Mouse (Mus musculus): ENCODE measurements around the gene Plxnd1. TPM values are rescaled to one million over a fixed set of nuclear protein-coding genes. Genes with fewer than 3 reads are reported as not detected.

The Plxnd1 gene
- polyA plus RNA-seq, 1 experiment from 2014 or later, result 6.5 TPM

DNA sequence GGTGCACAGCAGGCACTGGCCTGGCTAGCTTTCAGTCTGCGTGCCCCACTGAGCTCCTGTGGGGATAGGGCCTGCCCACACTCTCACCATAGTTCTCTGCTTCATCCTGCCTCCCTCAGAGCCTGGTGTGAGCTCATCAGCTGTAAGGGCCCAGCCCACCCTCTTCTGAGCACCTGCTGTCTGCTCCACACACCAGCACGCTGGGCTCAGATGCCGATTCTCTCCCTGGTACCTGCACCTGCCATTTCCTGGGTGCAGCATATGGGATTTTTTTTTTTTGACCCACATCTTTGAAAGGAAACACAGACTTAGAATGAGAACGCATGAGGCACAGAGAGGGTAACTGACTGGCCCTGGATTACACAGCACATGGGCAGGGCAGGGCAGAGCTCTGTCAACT lies 5.2 kb downstream of the Plxnd1 start:
- ATAC-seq, result no peak
- peaks cover 57% of the 10 kb centered on the region for H3K4me1 ChIP-seq (replicated peaks)
- WGBS, result 60% methylated on average over 4 of the region's 4 CpGs

DNA sequence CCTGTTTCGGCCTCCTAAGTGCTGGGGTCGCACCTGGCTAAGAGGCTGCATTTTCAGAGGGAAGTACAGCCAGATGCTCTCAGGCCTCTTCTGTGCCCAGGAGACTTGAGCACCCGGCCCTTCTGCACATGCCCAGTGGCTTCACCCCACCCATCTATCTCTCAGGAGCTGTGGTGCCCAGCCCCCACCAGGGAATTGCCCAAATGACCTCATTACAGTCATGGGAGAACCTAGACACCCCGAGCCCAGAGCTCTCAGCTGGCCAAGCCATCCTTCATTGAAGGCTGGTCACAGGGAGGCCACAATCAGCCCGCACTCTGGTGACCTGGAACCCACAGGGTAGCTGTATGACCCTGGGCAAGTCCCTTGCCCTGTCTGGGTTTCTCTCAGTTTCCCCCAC lies 5.8 kb downstream of the Plxnd1 start:
- Histone ChIP-seq H3K27me3 (peaks cover 58% of the 10 kb centered on the region), H3K9me3 (no peaks in the 10 kb centered on the region), H3K36me3 (no peaks in the 10 kb centered on the region), H3K9ac (replicated peaks) (no peak overlapping the region), H3K4me3 (replicated peaks) (no peak overlapping the region), H3K4me2 (replicated peaks) (no peak overlapping the region), H3K27ac (no peak overlapping the region), H3K4me1 (replicated peaks) (peaks cover 52% of the 10 kb centered on the region)
- WGBS, result 84% methylated on average over 5 of the region's 5 CpGs
- no peak for ATAC-seq

More for the DNA sequence above, 5.2 kb downstream of the Plxnd1 start:
- no peak overlapping the region for H3K4me2 ChIP-seq (replicated peaks)
- H3K4me3 ChIP-seq (replicated peaks), result no peak overlapping the region
- H3K9ac ChIP-seq (replicated peaks), result no peak overlapping the region
- H3K27ac ChIP-seq, result no peak overlapping the region
- no peaks in the 10 kb centered on the region for H3K9me3 ChIP-seq
- no peaks in the 10 kb centered on the region for H3K36me3 ChIP-seq
- H3K27me3 ChIP-seq, result peaks cover 64% of the 10 kb centered on the region

DNA sequence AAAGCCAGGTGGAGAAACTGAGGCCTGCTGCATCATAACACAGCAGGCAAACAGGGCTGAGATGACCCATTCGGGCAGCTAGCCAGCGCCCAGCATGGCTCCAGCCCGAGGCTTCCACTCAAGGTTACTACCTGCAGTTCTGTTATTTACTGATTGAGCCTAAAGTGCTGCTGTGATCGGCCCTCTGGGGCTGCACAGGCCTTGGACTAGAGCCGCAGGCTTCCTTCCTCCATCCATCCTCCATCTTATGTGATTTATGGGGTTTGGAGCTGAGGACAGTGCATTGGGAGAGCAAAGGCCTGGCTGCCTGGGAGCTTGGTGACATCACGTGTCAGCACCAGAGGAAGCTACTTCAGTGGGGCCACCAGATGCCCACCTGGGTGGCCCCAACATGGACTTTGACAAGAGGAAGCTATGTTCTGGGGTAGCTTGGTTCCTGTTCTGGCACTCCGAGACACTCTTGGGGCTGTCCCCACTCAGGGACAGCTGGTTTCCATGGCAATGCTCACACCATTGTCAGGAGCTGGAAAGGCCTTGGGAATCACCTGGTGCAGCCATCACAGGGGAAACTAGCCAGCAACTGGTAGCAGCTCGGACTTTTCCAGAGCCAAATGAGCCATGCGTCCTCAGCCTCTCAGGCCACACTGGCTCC lies 7.6 kb downstream of the Plxnd1 start:
- Histone ChIP-seq H3K4me1 (replicated peaks) (peaks cover 41% of the 10 kb centered on the region), H3K27me3 (peaks cover 40% of the 10 kb centered on the region), H3K9ac (replicated peaks) (peak overlapping the region; percentile 32; the same call in 1 of the 2 replicates), H3K9me3 (no peaks in the 10 kb centered on the region), H3K27ac (no peak overlapping the region), H3K4me3 (replicated peaks) (no peak overlapping the region), H3K36me3 (no peaks in the 10 kb centered on the region), H3K4me2 (replicated peaks) (no peak overlapping the region)
- no peak for ATAC-seq
- WGBS, result 66% methylated on average over 9 of the region's 9 CpGs

DNA sequence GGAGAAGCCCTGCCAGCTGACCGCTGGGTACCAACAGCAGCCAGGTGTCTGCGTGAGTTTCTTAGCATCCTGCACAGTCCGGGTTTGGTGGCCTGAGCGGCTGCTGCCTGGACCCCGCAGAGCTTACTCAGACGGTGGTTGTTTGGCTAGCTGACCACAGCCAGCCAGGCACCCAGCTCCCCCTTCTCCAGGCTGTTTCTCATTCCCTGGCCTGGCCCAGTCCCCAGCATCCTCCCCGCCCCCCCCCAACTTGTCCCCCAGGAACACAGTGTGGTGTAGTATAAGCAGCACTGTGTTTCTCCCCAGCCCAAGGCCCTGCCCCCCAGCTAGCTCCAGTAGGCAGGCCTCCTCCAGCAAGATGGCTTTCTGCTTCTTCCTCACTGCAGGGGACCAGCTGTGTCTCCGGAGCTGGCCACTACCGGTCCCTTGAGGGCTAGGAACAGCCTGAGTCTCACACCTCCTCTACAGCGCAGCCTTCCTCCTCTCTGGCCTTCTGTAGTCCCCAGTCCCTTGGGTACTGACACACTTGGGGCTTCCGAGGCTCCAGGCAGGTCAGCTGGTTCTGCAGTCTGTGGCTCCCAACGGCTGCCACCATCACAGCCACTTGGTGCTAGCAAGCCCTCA lies 8.2 kb downstream of the Plxnd1 start:
- no peaks in the 10 kb centered on the region for H3K9me3 ChIP-seq
- 47% methylated on average over 12 of the region's 12 CpGs for WGBS
- no peak overlapping the region for H3K4me3 ChIP-seq (replicated peaks)
- no peak overlapping the region for H3K27ac ChIP-seq
- H3K27me3 ChIP-seq, result peaks cover 34% of the 10 kb centered on the region
- 0 out of 2 replicates have a peak, but pooled peaks have one; percentile 18 for ATAC-seq
- no peak overlapping the region for H3K4me2 ChIP-seq (replicated peaks)
- peaks cover 36% of the 10 kb centered on the region for H3K4me1 ChIP-seq (replicated peaks)
- peak overlapping the region; percentile 32; the same call in 1 of the 2 replicates for H3K9ac ChIP-seq (replicated peaks)
- H3K36me3 ChIP-seq, result no peaks in the 10 kb centered on the region

DNA sequence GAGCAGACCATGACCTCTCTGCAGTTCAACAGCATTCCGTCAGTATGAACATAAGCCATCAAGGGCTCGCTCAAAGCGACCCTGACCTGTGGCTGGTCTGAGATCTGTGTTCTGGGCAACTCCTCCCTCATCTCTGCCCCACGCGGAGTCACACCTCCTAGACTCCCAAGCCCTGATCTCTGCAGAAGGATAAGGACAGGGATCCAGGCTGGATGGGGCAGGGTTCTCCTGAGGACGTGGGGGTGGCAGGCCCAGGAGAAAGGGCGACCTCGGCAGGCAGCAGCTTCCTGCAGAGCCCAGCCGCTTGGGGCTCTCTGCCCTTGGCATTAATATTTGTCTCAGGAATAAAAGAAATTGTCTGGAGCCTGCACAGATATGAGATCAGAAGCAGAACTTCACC lies 9.2 kb downstream of the Plxnd1 start:
- ATAC-seq, result no peak
- WGBS, result 66% methylated on average over 9 of the region's 9 CpGs
- H3K4me2 ChIP-seq (replicated peaks), result no peak overlapping the region
- H3K27me3 ChIP-seq, result peaks cover 24% of the 10 kb centered on the region
- no peaks in the 10 kb centered on the region for H3K9me3 ChIP-seq
- H3K9ac ChIP-seq (replicated peaks), result no peak overlapping the region
- no peak overlapping the region for H3K4me3 ChIP-seq (replicated peaks)
- H3K36me3 ChIP-seq, result no peaks in the 10 kb centered on the region
- peaks cover 31% of the 10 kb centered on the region for H3K4me1 ChIP-seq (replicated peaks)
- H3K27ac ChIP-seq, result no peak overlapping the region

DNA sequence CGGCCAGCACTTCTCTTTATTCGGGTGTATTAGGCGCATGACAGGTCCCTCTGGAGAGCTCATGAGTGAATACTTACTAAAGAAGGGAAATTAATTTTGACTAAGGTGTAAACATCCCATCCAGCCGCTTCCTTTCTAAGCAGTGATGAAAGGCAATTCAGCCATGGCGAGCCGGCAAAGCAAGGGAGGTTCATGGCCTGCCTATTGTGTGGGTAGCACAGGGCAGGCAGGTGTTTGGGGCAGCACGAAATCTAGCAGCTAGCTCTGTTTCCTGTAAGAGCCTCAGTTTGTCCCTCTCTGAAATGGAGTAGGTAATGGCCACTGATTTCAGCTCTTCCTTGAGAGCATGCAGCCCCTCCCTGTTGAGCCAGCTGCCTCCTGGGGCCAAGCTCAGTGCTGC lies 10.2 kb downstream of the Plxnd1 start:
- Histone ChIP-seq H3K27ac (no peak overlapping the region), H3K36me3 (no peaks in the 10 kb centered on the region), H3K4me1 (replicated peaks) (peaks cover 31% of the 10 kb centered on the region), H3K9me3 (no peaks in the 10 kb centered on the region), H3K4me2 (replicated peaks) (no peak overlapping the region), H3K27me3 (peaks cover 14% of the 10 kb centered on the region), H3K4me3 (replicated peaks) (no peak overlapping the region), H3K9ac (replicated peaks) (0 out of 2 replicates have a peak overlapping the region, but pooled peaks have one; percentile 5)
- no peak for ATAC-seq
- WGBS, result 65% methylated on average over 7 of the region's 7 CpGs

GRCm38 (mm10) chr6:115983306-115984038 lies 11.3 kb downstream of the Plxnd1 start:
- Histone ChIP-seq H3K4me2 (replicated peaks) (no peak overlapping the region), H3K27me3 (0 out of 2 replicates have a peak, but pooled peaks cover 3% of the 10 kb centered on the region), H3K27ac (no peak overlapping the region), H3K9ac (replicated peaks) (no peak overlapping the region), H3K36me3 (no peaks in the 10 kb centered on the region), H3K9me3 (no peaks in the 10 kb centered on the region), H3K4me1 (replicated peaks) (peaks cover 31% of the 10 kb centered on the region), H3K4me3 (replicated peaks) (no peak overlapping the region)
- 63% methylated on average over 12 of the region's 12 CpGs for WGBS
- no peak for ATAC-seq

DNA sequence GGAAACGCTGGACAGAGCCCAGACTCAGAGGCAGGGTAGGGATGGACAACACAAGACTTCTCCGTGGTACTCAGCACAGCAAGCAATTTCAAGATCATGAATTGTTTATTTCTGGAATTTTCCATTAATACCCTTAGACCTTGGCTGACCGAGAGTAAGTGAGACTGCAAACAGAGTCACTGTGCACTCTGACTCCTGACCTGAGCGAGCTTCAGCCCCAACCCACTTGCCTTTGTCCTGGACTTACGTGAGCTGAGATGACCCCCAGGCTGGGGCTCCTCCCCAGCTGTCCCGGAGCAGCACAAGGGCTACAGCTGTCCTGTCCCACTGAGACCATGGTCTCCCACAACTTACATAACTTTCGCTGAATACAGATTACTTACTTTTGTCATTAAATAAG lies 11.9 kb downstream of the Plxnd1 start:
- no peak for ATAC-seq
- WGBS, result 62% methylated on average over 7 of the region's 7 CpGs

DNA sequence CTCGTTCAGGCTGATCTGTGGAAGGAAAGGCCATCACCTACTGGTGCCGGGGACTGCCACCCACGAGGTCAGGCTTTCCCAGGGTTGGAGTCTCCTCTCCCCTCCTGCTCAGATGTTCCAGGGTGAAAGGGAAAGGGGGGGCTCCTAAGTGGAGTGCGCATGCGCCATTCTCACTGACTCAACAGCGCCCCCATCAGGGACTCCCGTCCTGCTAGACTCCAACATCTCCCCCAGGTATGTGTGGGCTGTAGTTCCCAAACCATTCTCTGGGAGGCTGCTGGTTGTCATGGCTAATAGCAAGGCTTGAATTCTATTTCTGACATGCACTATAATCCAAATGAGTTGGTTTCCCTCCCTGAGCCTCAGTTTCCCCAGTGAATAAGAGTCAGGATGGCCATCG lies 16.2 kb downstream of the Plxnd1 start:
- Histone ChIP-seq H3K27ac (no peak overlapping the region), H3K36me3 (no peaks in the 10 kb centered on the region), H3K9me3 (no peaks in the 10 kb centered on the region), H3K4me3 (replicated peaks) (no peak overlapping the region), H3K9ac (replicated peaks) (no peak overlapping the region), H3K4me2 (replicated peaks) (no peak overlapping the region), H3K4me1 (replicated peaks) (peaks cover 10% of the 10 kb centered on the region; the same call in 1 of the 2 replicates), H3K27me3 (no peaks in the 10 kb centered on the region)
- no peak for ATAC-seq
- WGBS, result 71% methylated on average over 8 of the region's 8 CpGs

More for the DNA sequence above, 11.9 kb downstream of the Plxnd1 start:
- H3K9ac ChIP-seq (replicated peaks), result no peak overlapping the region
- H3K4me3 ChIP-seq (replicated peaks), result no peak overlapping the region
- H3K9me3 ChIP-seq, result no peaks in the 10 kb centered on the region
- no peak overlapping the region for H3K4me2 ChIP-seq (replicated peaks)
- peaks cover 31% of the 10 kb centered on the region for H3K4me1 ChIP-seq (replicated peaks)
- H3K27ac ChIP-seq, result no peak overlapping the region
- H3K27me3 ChIP-seq, result no peaks in the 10 kb centered on the region
- no peaks in the 10 kb centered on the region for H3K36me3 ChIP-seq

DNA sequence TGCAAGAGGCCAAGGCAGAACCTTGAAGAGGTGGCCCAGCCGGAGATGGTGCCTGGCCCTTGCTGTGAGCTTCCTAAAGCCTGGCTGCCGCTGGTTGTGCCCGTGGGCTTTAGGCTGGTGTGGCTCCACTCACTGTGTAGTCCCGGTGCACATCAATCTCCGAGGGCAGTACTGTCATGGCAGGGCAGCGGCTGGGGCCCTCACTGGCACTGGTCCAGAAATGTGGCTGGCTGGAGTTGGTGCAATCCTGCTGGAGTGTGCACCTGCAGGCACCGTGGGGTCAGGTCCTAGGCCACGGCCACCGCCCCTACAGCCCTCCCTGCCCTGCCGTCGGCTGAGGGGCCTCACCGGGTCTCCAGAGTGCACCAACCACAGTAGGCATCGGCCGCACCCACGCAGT lies 17.0 kb downstream of the Plxnd1 start:
- no peaks in the 10 kb centered on the region for H3K36me3 ChIP-seq
- no peak overlapping the region for H3K9ac ChIP-seq (replicated peaks)
- H3K4me3 ChIP-seq (replicated peaks), result no peak overlapping the region
- no peak overlapping the region for H3K27ac ChIP-seq
- ATAC-seq, result no peak
- WGBS, result 89% methylated on average over 15 of the region's 15 CpGs
- no peaks in the 10 kb centered on the region for H3K27me3 ChIP-seq
- no peaks in the 10 kb centered on the region for H3K9me3 ChIP-seq
- H3K4me2 ChIP-seq (replicated peaks), result no peak overlapping the region
- peaks cover 11% of the 10 kb centered on the region; the same call in 1 of the 2 replicates for H3K4me1 ChIP-seq (replicated peaks)

DNA sequence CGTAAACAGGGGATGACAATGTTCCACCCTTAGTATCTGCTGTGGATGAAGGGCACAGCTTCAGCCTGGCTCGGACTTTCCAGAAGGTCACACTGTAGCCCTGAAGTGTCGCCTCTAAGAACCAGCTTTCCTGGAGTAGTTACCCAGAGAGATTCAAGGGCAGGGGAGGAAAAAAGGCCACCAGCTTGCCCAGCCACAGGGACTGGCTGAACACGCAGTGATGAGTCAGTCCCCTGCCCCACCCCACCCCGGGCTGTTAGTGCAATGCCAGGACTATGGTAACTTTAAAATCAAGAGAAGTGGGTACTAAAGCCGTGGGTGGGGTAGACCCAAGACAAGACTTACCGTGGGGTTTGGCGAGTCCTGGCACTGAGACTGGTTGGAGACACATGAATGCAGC lies 19.2 kb downstream of the Plxnd1 start:
- Histone ChIP-seq H3K9ac (replicated peaks) (no peak overlapping the region), H3K4me1 (replicated peaks) (peaks cover 25% of the 10 kb centered on the region), H3K27ac (no peak overlapping the region), H3K9me3 (no peaks in the 10 kb centered on the region), H3K36me3 (no peaks in the 10 kb centered on the region), H3K4me3 (replicated peaks) (no peak overlapping the region), H3K27me3 (no peaks in the 10 kb centered on the region), H3K4me2 (replicated peaks) (no peak overlapping the region)
- 85% methylated on average over 8 of the region's 8 CpGs for WGBS
- ATAC-seq, result no peak

All from midbrain, embryonic 13.5 days (tissue).